Mouse (Mus musculus): ENCODE results near the gene 4931440F15Rik.

DNA sequence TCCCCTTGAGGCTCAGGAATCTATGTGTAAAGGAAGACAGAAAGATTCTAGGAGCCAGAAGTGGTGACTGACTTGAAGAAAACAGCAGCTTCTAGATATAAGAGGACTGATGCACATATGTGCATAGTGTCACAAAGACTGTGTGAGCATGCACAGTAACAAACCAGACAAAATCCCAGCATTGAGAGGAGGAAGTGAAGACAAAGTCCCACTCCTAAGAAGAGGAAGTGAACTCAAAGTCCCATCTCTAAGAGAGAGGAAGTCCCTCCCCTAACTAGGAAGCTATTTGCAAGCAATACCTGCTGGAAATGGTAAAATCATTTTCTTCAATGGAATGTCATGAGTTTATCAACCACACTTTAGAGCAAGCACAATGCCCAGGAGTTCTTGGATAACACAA is 38.8 kb upstream of the 4931440F15Rik start:
- TF ChIP-seq POLR2A (IDR thresholded peaks at IDR 0.05; ENCODE audit: low read depth, low read length) (no peak), CTCF (IDR thresholded peaks at IDR 0.05; ENCODE audit: extremely low read depth, insufficient read length, insufficient replicate concordance, low read depth, low read length) (no peak)
